Mouse (Mus musculus) cerebellum, postnatal 10 days (tissue): ENCODE results near the gene Sec14l5.

Source experiments
- DNase-seq, 2 experiments: peaks; one replicate each; pipeline ENCODE4 v3.0.0; 2021; ENCODE audit warnings: mixed read lengths in 2 of 2

Sec14l5 gene

DNA sequence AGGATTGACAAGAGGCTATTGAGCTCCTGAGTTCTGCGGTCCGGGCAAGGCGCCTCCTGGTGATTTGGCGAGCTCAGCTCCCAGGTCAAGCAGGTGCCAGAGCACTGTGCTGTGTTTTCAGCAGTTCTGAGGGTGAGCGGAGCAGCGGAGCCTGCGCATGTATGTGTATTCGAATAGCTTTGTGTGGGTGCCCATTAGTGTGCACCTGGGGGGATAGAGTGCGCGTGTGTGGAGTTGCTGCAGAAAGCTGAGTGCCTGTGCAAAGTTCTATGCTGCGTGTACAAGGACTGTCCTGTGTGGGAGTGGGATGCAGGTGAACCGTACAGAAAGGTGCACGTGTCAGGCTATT is at the start of gene Sec14l5:
Sec14l5 (plus strand) TSS at position 73 of the 349 bp plus-strand sequence.
- no peak for DNase-seq

DNA sequence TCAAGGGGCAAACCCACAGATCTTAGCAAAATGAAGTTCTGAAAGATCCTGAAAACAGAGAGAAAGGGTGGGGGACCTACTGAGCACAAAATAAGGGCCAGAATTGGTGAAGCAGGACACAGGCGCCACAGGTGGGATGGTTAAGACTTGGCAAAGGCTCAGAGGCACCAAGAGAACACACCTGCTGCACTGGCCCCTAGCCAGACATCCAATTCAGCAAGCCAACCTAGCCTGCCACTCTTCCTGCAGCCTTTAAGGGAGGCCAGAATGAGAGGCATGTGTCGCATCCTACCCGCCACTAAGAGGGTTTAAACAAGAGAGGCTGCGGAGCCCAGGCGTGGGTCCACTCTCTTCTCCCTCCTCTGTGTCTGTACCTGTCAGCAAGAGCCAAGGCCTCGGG is 45.9 kb upstream of the Sec14l5 start:
- peak; percentile 90 for DNase-seq

DNA sequence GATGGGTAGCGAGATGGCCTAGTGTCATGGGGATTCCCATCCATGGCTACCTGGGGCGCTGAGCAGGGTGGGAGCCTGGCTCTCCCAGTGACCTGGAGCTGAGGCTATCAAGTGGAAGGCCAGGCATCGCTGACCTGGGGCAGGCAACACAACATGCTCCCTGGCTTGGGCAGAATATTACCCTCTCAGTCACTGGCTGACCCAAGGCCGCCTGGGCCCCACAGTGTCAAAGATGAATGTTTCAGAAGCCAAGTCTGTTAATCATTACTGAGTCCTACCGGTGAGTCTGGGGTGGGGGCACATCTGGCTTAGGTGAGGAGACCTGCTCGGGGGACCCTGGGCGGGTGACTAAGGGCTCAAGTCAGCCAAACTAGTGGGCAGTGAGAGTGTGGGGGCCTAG is 37.0 kb upstream of the Sec14l5 start:
- no peak for DNase-seq

DNA sequence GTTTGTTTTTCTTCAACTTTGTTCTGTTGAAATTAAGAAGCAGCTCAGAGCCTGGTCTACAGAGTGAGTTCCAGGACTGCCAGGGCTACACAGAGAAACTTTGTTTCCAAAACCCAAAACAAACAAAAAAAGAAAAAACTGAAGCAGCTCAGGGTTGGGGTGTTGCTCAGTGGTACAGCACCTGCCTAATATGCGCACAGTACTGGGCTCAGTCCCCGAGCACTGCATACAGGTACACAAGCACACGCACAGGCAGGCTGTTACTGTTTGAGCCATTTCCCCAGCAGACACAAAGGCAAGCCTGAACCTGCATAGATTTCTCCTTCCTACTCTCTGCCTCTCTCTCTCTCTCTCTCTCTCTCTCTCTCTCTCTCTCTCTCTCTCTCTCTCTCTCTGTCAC is 35.9 kb upstream of the Sec14l5 start:
- DNase-seq, result no peak

DNA sequence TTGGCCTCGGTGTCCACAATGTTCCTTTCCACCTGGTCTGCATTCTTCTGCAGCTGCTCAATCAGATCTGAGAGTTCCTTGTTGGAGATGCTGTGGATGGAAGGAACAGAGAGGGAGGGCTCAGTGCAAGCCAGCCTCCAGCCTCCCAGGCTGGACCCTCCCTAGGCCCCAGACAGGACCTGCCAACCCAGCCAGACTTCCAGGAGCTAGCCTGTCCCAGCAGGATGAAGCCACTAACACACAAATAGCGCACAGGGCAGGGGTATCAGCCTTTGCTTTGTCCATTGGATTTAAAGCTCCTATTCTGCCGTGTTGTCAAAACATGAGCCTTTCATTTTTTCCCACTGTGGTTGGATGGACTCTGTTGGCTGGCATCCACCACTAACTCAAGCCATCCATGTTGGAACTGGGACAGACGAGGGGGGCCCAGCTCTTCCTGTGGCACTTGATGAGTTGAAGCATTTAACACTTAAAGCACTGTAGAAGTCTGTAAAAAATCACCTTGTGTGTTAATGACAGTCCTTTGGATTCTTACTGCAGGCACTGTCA is 33.8 kb upstream of the Sec14l5 start:
- DNase-seq, result peak; percentile 47

DNA sequence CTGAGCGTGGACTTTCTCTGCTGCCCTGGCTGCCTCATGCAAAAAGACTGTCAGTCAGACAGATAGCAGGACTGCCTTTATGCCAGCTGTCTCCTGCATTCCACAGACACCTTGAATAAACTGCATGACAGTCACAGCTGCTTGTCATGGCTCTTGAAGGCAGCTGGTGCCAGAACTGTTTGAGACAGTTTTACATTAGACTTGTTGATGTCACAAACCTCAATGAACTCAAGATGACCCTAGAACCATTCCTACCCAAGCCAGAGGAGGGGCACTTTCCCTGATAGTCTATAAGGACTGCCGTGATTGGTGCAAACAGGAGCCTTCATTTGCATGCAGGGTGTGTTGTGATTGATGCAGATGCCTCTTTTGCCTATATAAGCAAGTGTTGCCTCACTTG is 33.3 kb upstream of the Sec14l5 start:
- no peak for DNase-seq

DNA sequence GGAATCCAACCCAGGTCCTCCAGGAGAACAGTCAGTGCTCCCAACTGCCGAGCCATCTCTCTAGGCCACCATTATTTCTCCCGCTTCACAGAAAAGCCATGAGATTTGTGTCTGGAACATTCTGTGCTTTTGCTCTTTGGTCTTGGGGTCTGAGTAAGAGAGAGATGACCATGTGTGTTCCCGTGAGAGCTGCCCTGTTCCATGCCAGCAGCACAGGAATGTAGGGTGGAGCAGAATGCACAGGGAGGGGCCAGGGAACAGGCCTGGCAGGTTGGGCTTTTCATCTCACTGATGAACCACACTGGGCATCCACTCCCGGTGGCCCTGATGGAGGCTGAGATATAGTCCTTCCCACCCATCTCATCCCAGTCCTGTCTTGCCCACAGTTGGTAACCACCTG is 27.5 kb upstream of the Sec14l5 start:
- DNase-seq, result no peak

DNA sequence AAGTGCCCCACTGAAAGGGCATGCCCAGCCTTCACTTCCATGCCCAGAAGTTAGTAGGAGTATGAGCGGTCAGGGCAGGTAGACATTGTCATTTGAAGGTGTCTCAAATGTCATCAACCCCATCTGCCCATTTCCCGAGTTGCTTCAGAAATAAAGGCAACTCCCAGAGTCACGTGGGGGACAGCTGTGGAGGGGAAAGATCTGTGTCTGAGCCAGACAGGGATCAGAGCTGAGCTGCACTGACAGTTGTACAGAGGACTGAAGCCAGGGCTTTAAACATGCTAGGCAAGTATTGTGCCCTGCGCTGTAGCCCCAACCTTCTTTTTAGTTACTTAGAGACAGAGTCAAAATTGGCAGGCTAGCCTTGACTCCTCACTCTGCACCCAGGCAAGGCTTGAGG is 27.1 kb upstream of the Sec14l5 start:
- DNase-seq, result no peak

DNA sequence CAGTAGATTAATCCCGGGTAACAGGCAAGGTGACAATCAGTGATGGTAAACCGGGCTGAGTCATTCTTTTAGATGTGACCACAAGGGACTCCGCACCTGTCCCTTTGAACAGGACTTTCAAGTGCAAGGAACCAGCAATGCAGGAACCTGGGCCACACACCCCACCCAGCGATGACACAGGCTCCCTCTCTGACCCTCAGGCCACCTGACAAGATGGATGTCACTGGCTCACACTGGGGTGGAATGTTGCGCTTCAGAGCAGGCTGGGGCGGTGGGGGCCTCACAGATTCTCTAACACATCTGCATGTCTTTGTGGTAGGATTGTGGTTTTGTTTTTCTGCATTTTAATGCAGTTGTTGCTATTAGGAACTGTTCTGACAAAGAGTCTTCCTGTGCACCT is 23.4 kb upstream of the Sec14l5 start:
- no peak for DNase-seq

DNA sequence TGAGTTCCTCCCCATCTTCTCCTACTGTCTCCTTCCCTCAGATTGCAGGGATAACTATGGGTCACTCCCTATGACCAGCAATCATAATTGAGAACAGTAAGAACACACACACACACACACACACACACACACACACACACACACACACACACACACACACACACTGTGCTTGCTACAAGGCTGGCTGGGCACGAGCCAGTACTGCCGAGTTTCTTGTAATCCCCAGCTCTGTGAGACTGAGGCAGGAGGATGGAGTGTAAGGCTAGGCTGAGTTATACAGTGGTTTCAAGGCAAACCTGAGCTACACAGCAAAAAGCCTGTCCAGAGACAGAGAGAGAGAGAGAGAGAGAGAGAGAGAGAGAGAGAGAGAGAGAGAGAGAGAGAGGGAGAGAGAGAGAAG is 16.7 kb upstream of the Sec14l5 start:
- DNase-seq, result no peak

DNA sequence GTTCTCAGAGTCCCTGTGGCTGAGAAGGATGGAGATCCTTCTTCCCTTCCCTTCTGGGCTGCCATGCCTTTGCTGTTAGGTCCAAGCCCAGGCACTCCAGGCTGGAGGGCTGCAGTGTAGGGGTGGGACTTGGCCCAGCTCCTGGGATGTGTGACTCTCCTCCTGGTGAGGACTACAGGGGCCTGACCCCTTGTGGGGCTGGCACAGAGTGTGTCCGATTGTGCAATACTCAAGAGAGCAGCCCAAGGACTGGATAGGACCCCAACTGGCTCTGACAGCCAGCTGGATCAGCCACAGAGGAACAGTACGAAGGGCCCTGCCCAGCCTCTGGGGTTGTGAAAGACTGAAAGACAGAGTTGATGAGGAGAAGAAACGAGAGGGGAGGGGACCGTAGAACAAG is 16.1 kb upstream of the Sec14l5 start:
- DNase-seq, result peak in 1 of 2 experiments; percentile 35

DNA sequence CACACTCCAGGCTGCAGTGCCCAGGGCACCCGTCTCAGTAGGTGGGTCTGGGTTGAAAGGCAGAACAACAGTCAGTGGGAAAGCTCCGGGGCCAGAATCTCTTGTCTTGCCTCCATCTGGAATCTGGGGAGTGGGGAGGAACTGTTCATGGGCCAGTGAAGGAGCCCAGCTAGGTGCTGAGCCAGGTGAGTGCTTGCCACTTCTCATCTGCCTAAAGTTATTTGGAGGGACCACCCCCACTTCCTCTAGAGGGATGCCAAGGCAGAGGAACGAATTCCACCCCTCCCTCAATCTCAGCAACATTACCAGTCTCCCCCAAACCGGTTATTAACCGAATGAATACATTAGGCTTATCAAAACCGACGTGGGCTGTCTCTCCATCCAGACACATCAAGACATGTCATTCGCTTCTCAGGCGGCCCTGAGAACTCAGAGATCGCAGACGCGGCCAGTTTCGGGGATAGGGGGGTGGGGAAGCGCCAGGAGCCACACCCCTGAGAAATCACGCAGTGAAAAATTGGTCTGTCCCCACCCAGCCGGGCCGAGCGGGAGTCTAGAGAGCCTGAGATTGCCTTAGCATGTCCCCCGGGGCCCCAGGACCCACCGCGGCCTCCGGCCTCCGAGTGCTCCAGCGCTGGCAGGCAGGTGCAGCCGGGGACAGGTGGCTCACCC is 15.5 kb upstream of the Sec14l5 start:
- DNase-seq, result no peak

DNA sequence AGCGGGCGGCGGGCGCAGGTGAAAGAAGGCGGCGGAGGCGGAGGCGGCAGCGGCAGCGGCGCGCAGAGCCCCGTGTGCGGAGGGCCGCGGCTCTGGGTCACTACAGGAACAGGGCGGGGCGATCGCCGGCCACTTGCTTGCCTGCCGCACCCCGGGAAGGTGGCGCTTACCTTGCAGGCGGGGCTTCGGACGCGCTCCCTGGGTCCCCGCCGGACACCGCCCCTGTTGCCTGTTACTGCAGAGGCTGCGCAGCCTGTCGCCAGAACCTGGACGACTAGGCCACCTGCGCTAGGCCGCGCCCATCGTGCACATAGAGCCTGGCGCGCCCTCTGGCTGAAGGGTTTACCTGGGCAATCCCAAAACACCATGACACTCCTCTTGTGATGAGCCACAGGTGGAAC is 14.5 kb upstream of the Sec14l5 start, which contains the start of gene Ppl:
Ppl (minus strand) TSS at position 21 of the 401 bp plus-strand sequence.
- DNase-seq, result peak; percentile 40 to 48

DNA sequence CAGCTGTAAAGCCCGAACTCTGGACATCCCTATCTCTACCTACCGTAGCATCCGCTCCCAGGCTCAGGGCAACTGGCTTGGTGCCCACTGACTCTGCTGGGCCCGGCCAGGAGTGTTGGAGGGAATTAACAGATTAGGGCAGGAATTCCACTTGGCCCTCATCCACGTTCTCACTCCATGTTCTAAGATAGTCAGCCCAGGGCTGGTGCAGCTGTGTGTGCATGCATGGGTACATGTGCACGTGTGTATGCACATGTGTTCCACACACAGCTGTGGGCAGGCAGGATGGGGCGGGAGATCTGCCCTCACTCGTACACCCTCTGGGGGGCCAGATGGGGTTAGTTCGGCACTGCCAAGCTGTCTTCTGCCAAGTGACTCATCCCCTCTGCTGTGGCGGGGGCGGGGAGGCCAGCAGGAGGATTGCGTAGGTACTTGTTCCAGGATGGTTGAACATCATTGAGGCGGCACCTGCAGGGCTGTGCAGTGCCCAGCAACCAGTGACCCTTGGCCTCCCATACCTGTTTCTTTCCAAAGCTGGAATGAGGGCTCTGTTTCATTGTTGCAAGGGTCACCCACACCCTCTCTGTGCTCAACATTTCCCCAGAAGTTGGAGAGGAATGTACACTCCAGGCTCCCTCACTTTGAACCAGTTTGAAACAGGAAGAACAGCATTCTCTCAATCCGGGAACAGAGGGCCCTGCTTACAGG is 12.1 kb upstream of the Sec14l5 start:
- peak; percentile 66 to 78 for DNase-seq

DNA sequence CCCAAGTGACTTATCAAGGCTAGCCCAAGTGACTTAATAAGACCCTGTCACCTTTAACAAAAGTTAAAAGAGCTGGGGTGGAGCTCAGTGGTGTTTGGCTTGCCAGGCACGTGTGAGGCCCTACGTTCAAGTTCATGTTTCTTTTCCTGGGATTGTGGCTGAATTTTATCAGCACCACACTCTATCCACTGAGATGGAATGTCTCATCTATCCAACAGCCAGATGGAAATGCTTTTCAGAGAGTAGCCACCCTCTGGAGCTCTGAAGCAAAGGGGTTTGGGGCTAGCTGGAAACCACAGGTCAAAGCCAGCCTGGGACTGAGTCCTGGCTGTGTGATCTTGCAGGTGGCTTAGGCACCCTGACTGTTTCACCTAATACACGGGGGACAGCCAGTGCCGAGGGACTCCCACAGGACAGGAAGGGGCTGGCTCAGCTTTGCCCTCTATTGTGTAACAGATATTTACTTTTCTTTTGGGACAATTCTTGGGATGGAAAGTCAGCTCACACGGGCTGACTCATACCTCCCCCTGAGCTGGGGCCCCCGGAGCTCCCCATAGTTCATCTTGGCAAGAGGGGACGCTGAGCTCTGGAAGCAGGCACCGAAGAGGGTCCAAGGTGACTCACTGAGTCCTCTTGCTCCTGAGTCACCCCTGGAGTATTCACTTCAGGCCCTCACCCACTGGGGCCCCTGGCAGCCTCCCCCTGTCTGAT is 11.2 kb upstream of the Sec14l5 start:
- DNase-seq, result no peak

DNA sequence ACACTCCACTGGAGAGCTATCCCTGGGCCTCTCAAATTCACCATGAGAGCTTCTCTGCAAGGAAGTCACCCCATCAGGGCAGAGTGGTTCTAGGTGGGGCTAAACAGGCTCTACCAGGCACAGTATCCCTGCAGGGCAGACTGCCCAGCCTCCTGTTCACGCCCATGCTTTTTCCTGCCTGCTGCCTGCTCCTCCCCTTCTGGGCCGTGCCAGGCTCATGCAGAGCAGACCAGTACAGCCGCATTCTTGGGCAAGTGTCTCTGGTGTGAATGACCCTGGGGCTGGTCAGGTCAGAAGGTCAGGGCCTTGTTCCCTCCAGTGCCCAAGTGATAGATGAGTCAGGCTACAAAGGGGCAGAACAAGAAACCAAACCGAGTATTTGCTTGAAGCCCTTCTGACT is 10.4 kb upstream of the Sec14l5 start:
- DNase-seq, result peak in 1 of 2 experiments; percentile 53

DNA sequence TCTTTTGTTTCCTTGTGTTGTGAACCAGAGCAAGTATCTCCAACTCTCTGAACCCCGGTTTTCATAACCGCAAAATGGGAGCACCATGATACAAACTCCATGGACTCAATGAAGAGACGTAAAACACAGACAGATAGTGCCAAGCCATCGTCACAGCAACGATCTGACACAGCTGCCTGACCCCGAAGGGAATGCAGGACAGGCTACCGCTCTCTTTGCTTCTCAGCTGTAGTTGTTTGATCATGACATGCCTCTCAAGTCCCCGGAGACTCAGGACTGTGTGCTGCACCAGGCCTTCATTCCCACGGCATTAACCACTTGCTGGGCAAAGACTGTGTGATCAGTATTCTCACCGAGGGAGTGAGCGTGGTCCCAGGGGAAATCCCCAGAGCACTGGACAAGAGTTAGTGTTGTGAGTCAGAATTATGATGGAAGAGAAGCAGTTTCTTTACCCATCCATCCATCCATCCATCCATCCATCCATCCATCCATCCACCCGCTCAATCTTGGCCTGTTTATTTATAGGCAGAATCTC is 9.8 kb upstream of the Sec14l5 start:
- no peak for DNase-seq

DNA sequence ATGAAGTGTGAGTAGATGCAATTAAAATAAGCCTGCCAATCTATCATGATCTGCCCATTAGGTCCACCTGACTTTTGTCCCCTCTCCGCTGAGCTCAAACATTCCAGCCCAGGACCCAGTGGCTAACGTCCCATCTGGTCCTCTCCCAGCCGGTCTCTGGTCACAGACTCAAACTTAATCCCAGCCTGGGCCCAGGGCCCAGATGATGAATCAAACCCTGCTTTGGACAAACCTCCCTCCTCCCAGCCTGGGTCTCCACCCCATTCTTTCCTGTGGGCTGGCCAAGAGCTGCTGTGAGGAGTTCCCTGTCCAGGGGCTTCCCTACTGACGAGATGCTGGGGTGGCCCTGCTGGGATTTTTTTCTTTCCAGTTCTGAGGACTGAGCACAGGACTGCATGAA is 7.2 kb upstream of the Sec14l5 start:
- DNase-seq, result peak; percentile 68 to 84

DNA sequence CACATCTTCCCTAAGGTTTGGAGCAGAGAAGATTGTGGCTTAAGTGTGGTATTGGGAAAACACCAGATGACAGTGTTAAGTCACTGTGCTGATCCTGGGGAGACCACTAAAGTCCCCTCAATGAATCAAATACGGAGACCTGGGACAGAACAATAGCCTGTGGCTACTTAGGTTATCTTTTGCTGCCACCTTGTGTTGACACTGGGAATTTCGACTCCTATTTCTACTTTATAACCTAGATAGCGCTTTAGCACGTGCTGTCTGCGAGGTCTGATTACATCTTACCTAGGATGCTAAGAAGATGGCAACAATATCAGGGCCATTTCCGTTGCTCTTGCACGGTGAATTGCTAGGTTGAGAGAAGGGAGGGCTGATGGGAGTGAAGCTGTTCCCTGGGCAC is 1.3 kb upstream of the Sec14l5 start:
- peak; percentile 89 to 94 for DNase-seq

DNA sequence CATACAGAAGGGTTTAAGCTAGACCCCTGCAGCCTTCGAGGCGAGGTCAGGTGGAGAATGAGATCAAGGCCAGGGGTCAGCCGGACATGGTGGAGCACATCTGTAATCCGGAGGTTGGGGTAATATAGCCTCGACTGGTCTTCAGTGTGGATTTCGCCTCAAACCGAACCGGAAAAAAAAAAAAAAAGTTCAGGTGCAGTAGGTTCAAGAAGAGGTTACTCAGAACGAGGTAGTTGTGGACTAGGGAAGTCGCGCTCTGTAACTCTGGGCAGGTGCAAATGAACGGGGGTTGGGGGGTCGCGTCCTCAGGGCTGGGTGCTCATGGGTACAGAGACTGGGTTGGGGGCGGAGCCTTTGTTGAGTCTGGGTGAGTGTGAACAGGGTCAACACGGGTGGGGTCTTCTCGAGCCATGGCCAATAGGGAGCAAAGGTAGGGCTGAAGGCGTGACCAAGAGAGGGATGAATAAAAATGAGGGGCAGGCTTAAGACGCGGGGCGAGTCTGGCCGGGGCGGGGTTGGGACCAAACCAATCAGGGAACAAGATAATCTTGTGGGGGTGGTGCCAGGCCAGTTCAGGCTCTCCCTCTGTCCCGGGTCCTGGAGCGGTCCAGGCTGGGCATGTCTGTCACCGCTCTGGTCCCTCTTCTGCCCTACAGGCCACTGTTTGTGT is 407 bp upstream of the Sec14l5 start:
- DNase-seq, result peak; percentile 84 to 90

DNA sequence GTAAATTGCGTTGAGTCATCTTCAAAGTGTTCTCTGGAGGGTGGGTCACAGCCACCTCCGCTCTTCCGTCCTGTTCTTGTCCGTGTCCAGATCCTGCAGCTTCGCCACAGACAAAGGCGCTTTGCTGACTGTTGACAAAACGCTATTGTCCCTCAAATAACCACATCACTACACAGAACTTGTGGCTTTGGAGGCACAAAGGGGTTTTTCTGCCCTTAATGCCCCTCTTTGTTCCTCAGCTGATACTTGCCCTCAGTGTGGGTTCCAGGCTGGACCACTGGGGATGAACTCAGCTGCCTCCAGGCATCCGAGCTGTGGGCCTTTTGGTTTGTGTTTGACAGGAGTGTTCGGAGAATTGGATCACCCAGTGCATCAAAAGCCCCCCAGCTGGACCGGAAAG is 3.6 kb downstream of the Sec14l5 start:
- DNase-seq, result no peak

DNA sequence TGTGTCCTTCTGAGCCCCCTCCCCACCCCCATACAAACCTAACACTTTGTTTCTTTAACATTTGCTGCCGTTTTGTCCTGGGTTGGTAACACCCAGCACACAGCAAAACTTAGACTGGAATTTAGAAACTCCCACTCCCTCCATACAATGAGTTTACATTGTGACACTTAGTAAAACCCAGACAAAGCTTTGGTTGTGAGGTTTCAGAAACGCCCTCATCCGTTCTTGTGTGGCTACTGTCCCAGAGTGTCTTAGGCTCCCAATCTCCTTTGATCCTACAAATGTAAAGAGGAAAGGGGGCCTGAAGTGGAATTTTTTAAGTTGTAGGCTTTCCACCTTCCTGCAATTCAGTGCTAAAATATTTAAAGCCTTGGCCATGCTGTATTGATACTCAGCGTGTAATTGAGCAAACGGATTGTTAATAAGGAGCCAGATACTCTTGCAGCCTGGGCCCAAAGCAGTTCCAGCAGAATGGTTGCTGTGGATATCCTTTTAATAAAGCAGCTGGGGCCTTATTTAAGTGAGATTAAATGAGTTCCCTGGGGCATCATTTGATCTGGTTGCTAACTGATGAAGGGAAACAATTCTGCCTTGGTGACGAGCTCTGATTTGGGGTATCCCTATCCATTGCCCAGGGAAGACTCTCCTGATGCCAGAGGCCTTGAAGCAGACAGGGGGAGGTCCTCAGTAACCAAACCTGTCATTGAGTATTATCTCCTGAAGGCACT is 6.6 kb downstream of the Sec14l5 start:
- no peak for DNase-seq
